Mouse (Mus musculus) T-cell, adult 2 months (primary cell): ENCODE data around the gene Pdik1l.
A peak's percentile ranks its signal among the peaks of the same experiment; 100 is the strongest.

ENCODE experiments used
- DNase-seq: peaks from one replicate; pipeline ENCODE4 v3.0.0; 2022; ENCODE audit warnings: low spot score

The Pdik1l gene

DNA sequence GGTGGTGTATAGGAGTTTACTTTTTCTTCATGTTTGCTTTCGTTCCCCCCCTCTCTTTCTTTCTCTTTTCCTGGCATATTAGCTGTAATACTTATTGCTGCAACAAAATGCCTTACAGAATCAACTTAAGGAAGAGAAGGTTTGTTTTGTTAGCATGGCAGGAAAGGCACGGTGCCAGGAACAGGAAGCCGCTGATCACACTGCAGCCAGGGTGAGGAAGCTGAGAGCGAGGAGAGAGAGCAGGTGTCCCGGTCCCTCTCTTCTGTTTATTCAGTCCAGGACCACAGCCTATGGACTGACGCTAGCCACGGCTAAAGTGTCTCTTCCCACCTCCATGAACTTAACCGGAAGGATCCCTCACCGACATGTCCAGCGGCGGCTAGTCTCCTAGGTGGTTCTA lies 29.3 kb downstream of the Pdik1l start:
- no peak for DNase-seq

- DNase-seq, result no peak
These were observed 30.3 kb downstream of the Pdik1l start for GRCm38 (mm10) chr4:134257198-134258009.

DNA sequence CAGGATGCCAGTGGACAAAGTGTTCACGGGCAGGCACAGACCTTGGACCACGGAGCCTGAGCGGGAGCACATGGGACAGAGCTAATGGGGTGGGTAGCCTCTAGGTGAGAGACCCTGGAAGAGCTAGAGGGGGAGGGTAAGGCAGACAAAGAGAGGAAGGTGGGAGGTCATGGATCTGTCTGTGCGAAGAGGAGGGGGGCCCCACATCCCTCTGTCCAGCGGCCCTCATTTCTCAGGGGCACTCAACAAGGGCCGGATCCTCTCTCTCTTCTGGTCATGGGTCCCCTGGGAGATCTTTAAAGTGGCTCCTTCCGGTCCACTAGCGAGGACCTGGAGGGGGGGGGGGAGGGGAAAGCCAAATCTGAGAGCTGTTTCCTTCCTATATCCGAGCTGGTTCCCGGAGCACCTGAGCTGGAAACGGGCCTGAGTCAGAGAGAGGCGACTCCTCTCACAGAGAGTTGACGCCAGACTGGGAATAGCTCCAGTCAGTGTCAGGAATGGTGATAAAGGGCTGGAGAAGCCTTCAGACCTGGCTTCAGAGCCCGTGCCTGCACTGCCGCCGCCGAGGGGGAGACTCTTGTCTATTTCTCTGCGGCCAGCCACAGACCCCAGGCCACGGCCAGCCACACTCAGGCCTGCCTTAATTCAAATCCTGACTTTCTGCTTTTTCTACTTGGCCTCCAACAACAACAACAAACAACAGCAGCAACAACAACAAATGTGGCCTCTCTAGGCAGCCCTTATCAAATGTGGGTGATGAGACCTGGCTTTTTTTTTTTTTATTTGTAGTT lies 31.1 kb downstream of the Pdik1l start:
- no peak for DNase-seq

DNA sequence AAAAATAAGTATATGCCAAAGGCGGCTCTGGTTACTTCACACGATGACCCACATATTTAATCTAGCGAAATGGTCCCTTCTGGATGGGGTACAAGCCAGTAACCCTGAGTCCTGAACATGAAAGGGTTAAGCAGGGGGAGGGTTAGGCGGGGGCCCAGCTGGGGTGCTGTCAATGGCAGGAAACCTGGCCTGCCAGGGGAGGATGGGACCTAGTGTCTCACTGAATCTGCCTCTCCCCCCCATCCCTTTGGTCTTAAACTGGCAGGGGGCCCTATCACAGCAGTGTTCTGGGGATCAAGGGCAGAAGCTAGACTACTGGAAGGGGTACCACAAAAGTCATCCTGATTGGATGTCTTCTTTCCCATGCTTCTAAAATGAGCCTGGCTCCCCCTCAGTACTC lies 31.8 kb downstream of the Pdik1l start:
- no peak for DNase-seq

- no peak for DNase-seq
These were observed 32.9 kb downstream of the Pdik1l start for GRCm38 (mm10) chr4:134254835-134255234.

- DNase-seq, result no peak
These were observed 33.9 kb downstream of the Pdik1l start, which contains the start of gene Grrp1 for GRCm38 (mm10) chr4:134253722-134254324. Grrp1 (minus strand) TSS chr4:134254106.

DNA sequence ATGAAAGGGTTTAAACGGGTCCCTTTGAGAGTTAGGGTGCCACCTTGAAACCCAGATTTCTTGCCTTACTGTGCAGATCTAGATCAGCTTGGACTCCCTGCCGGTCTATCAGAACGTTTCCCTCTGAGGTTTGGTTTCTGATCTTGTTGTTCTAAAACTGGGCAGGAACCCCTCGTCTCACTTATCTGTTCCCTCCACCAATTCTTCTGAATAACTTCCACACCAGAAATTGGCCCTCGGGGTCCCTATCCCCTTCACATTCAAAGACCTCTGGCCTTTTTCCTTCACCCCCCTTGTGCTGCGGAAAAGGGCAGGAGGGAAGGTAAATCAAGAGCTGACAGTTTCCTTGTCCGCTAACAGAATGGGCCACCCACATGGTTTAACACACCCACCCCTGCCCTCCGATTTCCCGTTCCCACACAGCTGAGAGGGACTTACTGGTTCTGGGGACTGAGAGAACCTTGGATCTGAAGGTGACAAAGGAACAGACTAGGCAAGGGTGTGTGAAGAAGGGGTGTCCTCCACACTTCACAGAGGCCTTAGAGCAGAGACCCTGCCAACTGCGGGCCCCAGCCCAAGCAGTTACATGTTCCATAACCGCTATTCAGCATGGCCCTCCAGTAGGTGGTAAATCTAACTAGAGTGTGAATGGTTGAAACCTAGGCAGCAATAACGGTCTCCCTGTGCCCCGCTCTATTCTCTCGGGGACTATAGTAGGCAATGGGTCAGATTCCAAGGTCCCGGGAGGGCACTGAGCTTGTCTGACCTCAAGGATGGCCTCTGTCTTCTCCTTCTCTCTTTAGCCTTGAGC lies 34.6 kb downstream of the Pdik1l start:
- no peak for DNase-seq

- DNase-seq, result no peak
These were observed 35.4 kb downstream of the Pdik1l start for GRCm38 (mm10) chr4:134252131-134252910.

GRCm38 (mm10) chr4:134251241-134252130 lies 36.2 kb downstream of the Pdik1l start:
- DNase-seq, result peak; percentile 45

- DNase-seq, result no peak
These were observed 36.8 kb downstream of the Pdik1l start for GRCm38 (mm10) chr4:134250930-134251240.

DNA sequence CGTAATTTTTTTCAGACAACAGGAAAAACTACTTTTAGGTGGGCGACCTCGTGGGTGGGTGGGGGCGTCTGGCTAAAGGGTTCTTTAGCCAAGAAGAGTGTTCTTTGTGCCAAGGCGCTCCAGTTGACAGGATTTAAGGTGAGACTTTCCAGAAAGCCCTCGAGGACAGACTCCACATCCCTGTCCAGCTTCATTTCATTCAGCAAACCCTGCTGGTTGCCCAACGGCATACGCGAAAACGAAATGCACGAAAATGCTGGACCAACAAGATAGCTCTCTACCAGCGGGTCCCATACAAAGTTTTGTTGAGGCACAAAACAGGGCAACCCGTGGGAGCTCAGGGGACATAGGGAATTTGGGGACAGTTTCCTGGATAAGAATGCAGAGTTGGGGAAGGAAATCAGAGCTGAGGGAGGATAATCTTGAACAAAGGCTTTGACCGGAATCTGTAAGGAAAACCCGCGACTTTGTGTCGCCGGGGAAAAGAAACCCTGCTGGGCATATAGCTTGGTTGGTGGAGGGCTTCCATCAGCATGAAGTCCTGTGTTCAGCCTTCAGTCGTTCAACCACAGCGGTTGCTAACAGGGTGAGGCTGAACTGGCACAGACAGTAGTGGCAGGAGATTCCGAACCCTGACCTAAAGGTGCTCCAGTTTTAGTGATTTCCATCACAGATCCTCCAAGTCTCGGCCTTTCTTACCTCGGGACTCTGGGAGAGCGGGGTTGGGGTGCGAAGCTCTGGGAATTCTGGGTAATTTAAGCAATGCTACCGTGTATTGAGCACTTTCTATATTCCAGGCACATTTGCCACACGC lies 37.4 kb downstream of the Pdik1l start:
- DNase-seq, result no peak

GRCm38 (mm10) chr4:134249651-134250050 lies 38.0 kb downstream of the Pdik1l start:
- DNase-seq, result peak; percentile 62

DNA sequence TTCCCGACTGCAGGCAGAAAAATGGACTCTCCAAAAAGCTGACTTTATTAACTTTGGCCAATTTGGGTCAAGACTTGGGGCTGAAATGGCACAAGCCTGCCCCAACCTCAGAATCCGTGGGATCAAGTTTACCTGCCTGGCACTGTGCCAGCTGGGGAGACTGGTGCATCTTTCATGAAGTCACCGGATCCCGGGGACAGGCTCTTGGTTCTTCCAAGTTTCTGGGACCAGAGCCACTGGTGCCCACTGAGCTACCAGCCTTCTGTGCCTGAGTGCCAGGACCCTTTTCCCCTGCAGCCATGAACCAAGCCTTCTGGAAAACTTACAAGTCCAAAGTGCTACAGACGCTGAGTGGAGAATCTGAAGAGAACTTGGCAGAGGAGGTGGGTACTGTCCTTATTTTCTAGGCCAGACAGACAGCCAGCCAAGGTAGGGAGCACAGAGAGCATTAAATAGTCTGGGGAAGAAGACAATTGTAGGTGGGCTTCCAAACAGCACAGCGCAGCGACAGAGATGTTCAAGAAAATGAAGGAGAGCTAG lies 40.9 kb downstream of the Pdik1l start, which contains the start of gene Gm30191:
Gm30191 (plus strand) TSS at position 217 of the 540 bp plus-strand sequence.
- no peak for DNase-seq

DNA sequence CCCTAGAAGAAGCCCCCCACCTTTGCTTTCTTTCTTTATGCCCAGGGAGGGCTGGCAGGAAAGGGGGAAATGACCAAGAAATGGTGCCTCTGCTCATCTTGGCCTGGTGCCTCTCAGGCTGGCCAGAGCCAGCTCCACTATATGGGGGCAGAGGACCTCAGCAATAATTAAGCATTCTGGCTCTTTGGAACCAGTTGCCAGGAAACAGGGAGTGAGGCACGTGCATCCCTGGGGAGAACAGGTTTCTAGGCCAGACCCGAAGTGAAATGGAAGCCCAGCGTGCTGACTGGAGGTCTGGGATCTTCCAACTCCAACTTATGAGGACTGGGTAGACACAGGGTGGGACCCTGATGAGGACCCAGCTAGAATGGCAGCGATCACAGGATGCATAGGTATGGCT lies 41.4 kb downstream of the Pdik1l start:
- DNase-seq, result no peak

GRCm38 (mm10) chr4:134245148-134245843 lies 42.4 kb downstream of the Pdik1l start, which contains the start of gene Zfp593:
Zfp593 (minus strand) TSS chr4:134245592.
- peak; percentile 96 for DNase-seq

DNA sequence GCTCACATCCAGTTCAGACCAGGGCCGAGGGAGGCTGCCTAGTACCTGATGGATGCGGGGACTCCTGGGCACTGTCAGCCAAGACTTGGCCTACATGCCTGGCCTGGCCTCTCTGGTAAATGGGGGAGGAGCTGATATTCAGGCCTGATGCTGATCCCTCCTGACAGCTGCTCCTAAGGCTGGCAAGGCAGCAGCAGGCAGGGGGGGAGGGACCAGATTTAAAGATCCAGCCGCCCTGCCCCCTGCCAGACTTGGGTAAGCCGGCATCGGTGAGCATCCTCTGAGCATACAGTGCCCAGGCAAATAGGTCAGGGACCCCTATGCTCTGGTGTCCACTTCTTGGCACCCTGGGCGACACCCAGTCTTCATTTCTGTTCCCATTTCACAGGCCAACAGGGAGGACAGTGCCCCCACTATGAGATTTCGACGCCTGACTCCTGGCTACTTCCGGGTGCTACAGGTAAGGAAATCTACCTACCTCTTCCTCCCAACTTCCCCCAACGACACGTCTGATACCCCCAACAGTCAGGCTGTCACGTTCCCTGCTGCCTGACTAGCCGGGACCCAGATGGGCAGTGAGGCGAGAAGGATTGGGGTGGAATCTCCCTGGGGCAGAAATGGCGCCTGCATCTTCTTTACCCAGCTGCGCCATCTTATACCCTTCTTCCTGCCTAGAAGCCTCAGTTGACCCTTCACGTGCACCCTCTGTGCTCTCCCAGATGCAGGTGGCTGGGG lies 44.0 kb downstream of the Pdik1l start, which contains the start of gene E130218I03Rik:
E130218I03Rik (plus strand) TSS at position 147 of the 735 bp plus-strand sequence.
- DNase-seq, result no peak

DNA sequence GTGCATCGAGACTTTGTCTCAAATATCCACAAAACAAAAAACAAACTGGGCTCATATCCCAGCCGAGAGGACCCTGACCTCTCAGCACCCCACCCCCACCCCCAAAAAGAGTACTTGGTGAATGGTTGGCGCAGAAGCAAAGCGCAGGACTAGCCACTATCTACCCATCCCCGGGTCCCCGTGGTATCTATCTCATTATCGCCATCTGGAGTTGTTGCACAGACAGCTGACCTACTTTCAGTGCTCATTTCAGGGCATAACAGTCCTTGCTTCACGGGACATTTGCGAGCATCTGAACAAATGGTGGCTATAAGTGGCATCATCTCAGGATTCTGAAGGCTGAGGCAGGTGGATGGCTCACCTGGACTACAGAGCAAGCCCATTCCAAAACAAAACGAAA lies 49.0 kb downstream of the Pdik1l start:
- no peak for DNase-seq
